17 mouse cellular contexts compared by ENCODE assay signal in genomic region chr7:80939808-80940207, GRCm38 (mm10). TPM values are rescaled to one million over a fixed set of nuclear protein-coding genes. Genes with fewer than 3 reads are reported as not detected.
"Had no signal": no experiment of that assay in that cellular context is flagged by ENCODE, and none has a peak within 500 bp of the region (broad histone marks: within the 10 kb centered on the region; RNA-seq: fewer than 3 reads in every experiment).

No protein-coding gene starts in this region.

- H3K4me3 ChIP-seq: lung, embryonic 15.5 days; megakaryocyte, embryonic 14.5 days; midbrain, embryonic 13.5 days; midbrain, embryonic 15.5 days; neural tube, embryonic 12.5 days had no signal

- ATAC-seq: lung, postnatal 0 days; midbrain, embryonic 13.5 days; midbrain, embryonic 15.5 days had no signal

- H3K36me3 ChIP-seq: midbrain, embryonic 15.5 days had no signal

- H3K9me3 ChIP-seq: lung, embryonic 15.5 days; midbrain, embryonic 13.5 days; midbrain, embryonic 15.5 days; neural tube, embryonic 12.5 days had no signal

- H3K27ac ChIP-seq: lung, embryonic 15.5 days; macrophage; midbrain, embryonic 13.5 days; midbrain, embryonic 15.5 days; neural tube, embryonic 12.5 days had no signal

- H3K4me2 ChIP-seq: lung, embryonic 15.5 days; midbrain, embryonic 11.5 days; midbrain, embryonic 13.5 days; midbrain, embryonic 15.5 days; neural tube, embryonic 12.5 days had no signal

- H3K9ac ChIP-seq: lung, embryonic 15.5 days; midbrain, embryonic 13.5 days; midbrain, embryonic 15.5 days; neural tube, embryonic 12.5 days had no signal

- DNase-seq: lung, adult 2 months; lung, postnatal 14 days; lung, postnatal 36 days; right cerebral cortex, postnatal 25 days; right cerebral cortex, postnatal 4 days; spleen, adult 18-20 months; thymus, adult 18-20 months; thymus, postnatal 14 days; thymus, postnatal 36 days had no signal

- H3K27me3 ChIP-seq: lung, embryonic 15.5 days; megakaryocyte, embryonic 14.5 days; midbrain, embryonic 13.5 days; midbrain, embryonic 15.5 days; neural tube, embryonic 12.5 days had no signal

- H3K4me1 ChIP-seq: midbrain, embryonic 13.5 days; midbrain, embryonic 15.5 days; neural tube, embryonic 12.5 days had no signal

RNA-seq across cellular contexts. Expression of gene Nmb, which starts 34.9 kb away (rescaled TPM):
- polyA plus RNA-seq: macrophage had no signal
